Mouse (Mus musculus) right cerebral cortex, postnatal 25 days (tissue): ENCODE data around the gene Fbxo4.

ENCODE experiments used
- DNase-seq: peaks from one replicate; pipeline ENCODE4 v3.0.0; 2022

The Fbxo4 gene

DNA sequence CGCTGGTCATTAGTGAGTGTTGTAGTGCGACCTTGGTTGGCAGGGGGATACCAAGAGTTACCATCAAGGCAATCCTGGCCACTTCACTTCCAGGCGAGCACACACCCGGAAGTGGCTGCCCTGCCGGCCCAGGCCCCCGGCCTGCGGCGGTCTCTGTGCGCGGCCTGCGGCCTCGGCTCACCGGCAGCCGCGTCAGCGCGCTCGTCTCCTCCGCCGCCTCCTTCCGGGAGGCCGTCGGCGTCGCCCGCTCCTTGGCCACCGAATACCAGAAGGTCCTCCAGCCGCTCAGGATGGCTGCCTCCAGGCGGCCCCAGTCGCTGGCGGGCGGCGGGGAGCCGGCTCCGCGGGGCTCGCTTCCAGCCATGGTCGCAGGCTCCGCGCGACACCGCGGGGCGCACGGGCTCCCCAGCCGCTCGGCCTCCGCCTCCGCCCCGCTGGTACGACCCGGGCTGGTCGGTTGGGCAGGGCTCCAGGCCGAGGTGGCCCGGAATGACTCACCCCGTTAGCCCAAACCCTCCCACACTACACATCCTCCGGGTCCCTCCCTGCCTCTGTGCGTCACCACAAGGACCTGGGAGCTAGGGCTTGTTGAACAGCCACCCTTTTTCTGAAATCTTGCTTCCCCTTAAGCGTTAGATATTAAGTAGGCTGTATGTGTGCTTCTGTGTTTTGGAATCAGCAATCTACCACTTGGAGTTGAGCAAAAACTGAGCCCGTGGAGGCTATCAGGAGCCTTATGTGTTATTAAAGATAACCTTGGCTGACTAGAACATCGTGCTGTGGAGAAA lies at the start of gene Fbxo4:
Gene Fbxo4, minus strand, starts transcription at position 513 of the 788 bp plus-strand sequence.
- peak; percentile 84 for DNase-seq

- DNase-seq, result no peak
Measured at GRCm38 (mm10) chr15:4028960-4029359, 49.6 kb upstream of the Fbxo4 start.

GRCm38 (mm10) chr15:4028411-4028700 lies 49.0 kb upstream of the Fbxo4 start:
- no peak for DNase-seq

GRCm38 (mm10) chr15:4027671-4028410 lies 48.5 kb upstream of the Fbxo4 start:
- no peak for DNase-seq

DNA sequence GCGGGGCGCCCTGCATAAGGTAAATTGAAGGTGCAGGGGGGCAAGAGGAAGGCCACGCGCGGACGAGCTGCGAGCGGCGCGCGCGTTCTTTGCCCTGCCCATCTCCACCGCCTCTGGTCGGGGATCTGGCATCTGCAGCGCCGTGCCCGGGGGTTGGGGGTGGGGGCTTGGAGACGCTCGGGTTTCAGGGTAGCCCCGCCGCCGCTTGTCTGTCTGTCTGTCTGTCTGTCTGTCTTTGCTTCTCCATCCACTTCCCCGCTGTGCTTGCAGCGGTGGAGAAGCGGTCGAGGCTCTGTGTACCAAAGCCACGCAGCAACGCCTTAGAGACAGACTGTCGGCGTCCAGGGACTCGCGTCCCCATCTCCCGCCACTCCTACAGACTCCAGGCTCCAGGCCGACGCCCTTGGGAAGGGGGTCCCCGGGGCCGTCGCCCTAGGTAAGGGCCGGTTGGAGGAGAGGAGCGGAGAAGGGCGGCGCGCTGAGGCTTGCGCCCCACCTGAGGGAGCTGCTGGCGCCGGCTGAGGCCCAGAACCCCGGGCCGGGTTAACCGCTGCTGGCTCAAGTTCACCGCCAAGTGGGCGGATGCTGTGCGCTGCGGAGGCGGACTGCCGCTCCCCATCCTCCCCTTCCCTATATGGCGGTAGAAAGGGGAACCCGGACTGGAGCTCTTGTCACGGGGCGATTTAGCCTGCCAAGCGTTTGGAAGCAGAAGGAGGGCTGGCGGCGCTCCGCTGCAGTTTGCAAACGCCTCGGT lies 47.6 kb upstream of the Fbxo4 start:
- DNase-seq, result peak; percentile 88

- DNase-seq, result peak; percentile 96
Measured at GRCm38 (mm10) chr15:4026231-4026773, 46.9 kb upstream of the Fbxo4 start, which contains the start of gene Oxct1. TSS of gene Oxct1 (plus strand) at chr15:4026383.

GRCm38 (mm10) chr15:4025508-4025904 lies 46.1 kb upstream of the Fbxo4 start:
- DNase-seq, result no peak

GRCm38 (mm10) chr15:4024726-4025507 lies 45.5 kb upstream of the Fbxo4 start:
- no peak for DNase-seq

GRCm38 (mm10) chr15:4023747-4024146 lies 44.4 kb upstream of the Fbxo4 start:
- DNase-seq, result no peak

DNA sequence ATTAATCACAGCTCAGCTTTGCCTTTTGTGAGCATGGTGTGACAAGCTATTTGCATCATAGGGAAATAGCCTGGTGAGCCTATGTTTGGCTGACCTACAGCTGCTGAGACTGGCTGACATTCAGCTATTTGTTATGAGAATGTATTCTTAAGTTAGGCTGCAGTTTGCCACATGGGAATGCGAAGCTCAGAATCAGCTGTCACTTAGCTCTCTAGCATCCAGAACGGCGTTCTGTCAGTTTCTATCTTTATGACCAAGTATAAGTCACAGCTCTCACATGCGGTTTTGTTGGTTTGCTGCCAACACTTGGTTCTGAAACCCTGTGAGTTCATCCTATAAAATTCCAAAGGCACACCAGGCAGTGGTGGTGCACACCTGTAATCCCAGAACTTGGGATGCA lies 41.3 kb upstream of the Fbxo4 start:
- no peak for DNase-seq

DNA sequence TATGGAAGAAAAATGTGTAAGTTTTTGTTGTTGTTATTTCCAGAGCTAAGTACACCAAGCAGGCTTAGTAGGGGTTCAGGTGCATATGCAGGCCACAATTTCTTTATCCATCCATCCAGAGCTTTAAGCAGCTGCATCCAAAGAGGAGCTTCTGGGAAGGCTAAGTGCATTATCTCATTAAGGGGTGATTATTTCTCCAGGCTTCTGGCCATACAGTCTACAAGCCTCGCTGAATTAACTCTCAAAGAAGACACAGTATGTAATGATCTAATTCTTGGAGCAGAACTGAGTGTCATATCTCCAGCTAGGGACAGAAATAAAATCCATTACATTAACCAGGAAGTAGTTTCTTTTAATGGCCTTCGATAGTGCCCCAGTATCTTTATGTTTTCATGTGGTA lies 34.5 kb upstream of the Fbxo4 start:
- no peak for DNase-seq

DNA sequence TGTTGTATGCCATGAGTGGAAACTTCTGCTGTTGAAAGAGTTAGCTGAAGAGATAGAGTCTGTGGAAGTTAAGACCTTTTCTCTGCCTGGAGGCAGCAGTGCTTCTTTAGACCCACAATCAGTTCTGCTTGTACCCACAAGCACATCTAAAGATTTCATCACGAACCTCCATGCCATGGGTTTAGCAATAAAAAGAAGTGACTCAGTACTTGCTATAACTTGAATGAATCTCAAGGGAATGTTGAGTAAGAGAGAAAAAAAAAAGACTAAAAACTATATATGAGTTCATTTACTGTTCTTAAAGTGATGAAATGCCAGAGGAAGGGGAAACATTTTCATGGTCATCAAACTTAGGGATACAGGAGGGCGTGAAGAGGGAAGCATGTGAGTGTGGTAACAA lies 21.2 kb upstream of the Fbxo4 start:
- DNase-seq, result no peak

DNA sequence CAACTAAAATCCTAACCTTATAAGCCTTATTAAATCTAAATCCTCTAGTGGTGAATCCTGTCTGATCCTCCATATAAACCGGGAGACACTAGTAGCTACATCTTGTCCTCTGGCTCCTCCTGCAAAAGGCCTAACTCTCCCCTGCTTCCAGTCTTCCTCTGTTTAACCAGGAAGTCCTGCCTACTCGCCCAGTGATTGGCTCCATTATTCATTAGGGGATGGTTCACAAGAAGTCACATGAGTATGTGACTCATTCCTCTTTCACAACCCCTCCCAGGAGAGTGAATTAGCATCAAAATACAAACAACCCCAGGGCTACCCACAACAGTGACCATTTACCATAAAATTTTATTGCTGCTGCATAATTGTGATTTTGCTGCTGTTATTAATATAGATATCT lies 19.8 kb upstream of the Fbxo4 start:
- no peak for DNase-seq

DNA sequence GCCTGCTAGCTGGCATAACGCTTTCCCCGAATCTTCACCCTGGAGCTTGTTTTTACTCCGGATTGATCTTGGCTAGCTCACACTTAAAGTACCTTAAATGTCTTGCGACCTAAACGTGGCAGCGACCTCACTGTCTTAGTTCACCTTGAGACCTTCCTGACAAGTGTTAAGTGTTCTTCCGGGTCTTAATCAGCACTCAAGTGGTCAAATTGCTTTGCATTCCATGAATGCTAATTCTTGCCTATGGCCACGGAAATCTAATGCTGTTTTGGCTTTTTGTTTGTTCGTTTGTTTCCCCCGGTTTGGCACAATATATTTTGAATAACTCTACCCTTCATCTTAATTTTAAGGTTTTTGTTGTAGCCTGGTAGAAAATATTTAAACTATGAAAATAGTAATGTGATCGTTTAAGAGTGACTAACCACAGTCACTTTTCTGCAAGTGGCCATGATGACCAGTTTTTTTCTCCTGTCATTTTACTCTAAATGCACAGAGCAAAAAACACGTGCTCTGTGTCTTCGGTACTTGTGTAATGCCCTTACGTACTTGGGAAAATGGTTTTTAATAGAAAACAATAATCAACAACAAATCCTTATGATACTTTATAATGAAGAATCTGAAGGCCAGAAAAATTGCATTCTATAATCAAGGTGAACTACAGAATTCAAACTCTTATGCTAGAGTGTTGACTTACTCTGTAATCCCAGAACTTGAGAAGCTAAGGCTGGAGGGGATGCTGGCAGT lies 17.1 kb upstream of the Fbxo4 start:
- no peak for DNase-seq

- DNase-seq, result peak; percentile 98
Measured at GRCm38 (mm10) chr15:3995448-3996266, 16.3 kb upstream of the Fbxo4 start, which contains the start of gene AW549877. TSS of gene AW549877 (minus strand) at chr15:3995744.

DNA sequence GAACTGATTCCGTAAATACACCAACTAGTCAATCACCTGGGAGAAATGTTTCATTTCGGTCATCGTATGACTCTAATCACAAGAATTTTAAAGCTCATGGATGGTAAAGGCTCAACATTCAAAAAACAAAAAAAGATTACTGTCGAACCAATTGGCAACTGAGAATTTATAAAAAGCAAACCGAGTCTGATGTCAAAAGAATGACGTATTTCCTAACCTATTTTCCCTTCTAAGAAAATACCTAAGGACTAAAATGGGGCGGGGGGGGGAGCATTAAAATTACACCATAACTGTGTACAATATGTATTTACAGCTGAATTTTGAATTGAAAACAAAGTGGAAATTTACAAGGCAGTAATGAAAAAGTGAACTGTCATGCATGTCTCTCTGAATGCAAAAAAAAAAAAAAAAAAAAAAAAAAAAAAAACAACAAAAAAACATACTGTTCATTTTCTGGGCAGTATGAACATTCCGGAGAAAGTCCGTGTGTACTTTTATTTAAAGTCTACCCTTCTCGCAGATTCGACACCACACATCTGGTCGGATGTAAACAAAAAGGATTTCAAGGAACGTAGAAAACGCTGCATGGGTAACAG lies 15.6 kb upstream of the Fbxo4 start:
- DNase-seq, result no peak

- no peak for DNase-seq
Measured at GRCm38 (mm10) chr15:3987981-3988380, 8.6 kb upstream of the Fbxo4 start.

DNA sequence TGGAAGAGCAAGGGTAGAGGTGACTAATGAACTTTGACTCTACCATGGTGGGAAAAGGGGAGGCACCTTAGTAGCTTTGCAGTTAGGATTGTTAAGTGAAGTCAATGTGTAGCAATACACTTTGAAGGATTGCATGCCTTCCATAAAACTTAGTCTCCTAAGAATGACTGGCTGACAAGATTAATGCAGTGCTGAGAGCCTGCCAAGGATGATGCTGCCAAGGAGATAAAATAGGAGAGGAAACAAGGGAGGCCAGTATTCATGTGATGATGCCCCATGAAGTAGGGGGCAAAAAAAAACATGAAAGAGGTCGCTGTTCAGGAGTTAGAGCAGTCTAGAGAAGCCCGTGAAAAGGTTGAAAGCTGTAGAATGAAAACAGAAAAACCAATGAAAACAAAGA lies 5.5 kb upstream of the Fbxo4 start:
- no peak for DNase-seq

GRCm38 (mm10) chr15:3982732-3983131 lies 3.4 kb upstream of the Fbxo4 start:
- no peak for DNase-seq

DNA sequence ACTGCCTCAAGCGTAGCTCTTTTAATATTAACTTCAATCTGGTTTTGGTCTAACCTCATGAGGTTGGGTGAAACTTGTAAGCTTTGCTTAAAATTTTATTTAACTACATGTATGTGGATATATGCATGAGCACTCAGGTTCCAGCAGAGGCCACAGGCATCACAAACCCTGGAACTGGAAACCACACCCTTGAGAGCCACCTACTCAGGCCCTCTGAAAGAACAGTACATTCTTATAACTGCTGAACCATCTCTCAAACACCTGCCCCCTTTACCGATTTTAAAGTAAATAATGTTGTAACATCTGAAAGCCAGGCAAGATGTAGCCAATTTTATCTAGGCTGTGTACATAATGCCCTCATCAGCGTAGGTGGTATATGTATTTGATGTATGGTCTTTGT lies 498 bp upstream of the Fbxo4 start:
- DNase-seq, result no peak
